Mouse (Mus musculus) cerebellum, adult 18-20 months (tissue): ENCODE measurements around the gene Sgsm1.

Source experiments
- DNase-seq, 2 experiments: peaks; one replicate each; pipeline ENCODE4 v3.0.0; 2021

Gene Sgsm1

DNA sequence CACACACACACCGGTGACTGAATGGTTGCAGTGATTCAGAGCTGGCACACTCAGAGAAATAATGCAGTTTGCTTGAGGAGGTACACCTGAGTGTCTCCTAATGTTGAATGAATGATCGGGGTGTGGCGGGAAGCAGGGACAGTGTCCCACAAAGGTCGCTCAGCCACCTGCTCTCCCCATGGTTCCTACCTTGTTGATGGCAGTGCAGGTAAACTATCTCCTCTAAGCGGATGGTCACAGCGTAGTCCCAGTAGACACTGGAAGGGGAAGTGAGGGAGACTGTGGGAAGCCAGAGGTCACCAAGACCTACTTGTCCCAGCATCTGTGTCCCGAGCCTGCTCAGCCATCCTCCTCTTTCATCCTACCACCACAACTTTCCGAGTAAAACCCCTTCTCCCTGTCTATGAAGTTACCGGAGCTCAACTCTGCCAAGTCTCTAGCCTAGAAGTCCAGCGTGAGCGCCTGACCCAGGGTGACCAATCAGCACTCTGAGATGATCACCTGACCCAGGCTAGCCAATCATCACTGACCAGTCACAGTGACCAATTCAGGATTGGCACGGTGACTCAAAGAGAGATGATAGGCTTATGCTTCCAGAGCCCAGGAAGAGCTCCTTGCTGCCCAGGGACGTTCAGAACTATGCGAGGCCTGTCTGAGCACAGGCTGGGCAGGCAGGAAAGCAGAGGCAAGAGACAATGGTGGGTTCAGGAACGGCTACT is 30.3 kb downstream of the Sgsm1 start:
- peak in 1 of 2 experiments; percentile 67 for DNase-seq

DNA sequence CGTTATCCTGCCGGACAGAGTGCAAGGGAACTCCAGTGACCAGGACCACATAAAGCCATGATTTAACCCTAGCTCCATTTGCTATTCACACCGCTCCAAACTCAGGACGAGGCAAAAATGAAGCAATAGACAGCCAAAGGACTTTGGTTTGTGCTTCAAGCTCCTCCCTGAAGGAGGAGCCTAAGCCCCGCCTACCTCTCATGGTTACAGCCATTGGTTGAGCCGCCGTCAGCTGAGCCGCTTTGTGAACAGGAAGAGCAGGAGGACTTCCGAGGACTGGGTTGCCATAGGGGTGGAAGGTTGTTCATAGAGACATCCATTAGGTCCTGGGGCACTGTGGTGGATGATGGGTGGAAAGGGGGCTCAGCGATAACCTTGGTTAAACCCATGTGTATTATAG is 34.7 kb downstream of the Sgsm1 start:
- DNase-seq: no peak

DNA sequence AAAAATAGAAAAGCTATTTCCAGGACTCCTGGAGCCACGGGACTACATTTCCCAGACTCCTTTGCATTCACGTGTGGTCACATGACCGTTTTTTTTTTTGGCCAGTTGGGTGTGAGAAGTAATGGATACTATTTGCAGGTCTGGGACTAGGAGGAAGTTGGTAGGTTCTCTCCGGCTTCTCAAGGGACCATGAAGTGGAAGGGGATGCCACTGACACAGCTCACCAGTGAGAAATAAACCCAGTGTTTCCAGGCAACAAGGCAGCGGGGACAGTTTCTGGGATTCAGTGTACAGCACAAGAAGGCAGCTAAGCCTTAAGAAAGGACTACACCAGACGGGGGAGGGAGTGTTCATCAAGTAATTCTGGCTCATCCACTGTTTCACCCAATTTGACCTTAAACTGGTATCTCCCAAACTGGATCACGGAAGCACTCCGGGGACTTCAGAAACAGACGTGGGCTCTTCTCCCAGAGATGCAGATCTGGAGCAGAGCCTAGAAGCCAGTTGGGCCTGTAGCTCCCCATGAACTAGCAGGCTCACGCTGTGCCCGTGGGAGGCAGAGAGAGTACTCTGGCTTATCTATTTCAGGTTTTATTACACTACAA is 39.3 kb downstream of the Sgsm1 start:
- DNase-seq: peak; percentile 42 to 49

DNA sequence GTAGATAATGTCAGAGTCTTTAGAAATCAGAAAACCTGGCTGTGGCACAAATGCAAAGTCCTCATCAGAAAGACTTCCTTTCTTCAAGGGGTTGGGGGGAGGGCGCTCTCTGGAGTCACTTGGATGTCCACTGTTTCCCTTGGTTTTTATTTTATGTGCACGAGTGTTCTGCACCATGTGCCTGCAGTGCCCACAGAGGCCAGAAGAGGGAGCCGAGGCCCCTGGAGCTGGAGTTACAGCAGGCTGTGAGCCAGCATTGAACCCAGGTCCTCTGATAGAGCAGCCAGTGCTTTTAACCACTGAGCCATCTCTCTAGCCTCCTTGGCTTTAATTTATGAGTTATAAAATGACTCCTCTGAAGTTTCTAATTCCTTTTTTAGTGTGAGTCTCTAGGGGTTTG is 40.5 kb downstream of the Sgsm1 start:
- DNase-seq: no peak

DNA sequence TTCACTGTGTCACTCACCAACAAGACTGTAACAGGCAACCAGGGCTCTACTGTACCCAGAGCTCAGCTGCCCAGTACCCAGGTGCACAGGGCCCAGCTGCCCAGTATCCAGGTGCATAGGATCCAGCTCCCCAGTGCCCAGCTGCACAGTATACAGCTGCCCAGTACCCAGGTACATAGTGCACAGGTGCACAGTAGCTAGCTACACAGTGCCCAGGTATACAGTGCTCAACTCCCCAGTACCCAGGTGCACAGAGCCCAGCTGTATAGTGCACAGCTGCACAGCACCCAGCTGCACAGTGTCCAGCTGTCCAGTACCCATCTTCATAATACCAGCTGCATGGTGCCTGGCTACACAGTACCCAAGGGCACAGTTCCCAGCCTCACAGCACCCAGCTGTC is 42.3 kb downstream of the Sgsm1 start:
- DNase-seq: no peak

DNA sequence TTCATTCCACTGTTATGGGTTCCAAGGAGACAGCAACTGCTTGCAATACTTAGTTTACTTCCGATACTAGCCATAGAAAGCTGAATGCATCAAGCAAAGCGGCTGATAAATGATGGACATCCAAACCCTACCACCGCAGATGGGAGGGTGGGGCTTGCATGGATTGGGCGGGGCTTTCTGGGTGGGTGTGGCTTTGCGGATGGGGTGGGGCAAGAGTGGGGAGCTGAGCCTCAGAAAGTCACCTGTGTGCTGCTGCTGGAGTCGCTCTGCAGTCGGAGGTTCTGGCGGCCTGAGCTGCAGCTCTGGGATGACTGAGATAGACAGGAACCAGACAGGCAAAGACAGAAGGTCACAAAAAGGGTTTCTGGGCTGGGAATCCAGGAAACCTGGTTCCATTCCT is 44.9 kb downstream of the Sgsm1 start:
- no peak for DNase-seq

DNA sequence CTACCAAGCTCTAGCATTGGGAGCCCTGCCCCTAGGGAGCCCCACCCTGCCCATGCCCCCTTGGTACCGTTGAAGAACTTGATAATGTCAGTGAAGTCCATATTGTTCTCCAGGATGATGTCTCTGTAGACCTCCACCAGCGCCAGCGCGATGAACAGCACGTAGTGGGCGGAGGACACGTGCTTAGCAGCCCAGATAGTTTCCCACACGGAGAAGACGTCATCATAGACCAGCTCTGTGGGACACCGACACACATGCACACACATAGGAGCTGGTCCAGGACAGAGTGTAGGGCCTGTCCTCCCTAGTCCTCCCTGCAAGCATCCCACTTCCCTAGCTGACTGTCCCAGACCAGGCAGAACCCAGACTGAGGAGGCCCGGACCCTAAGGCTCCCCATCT is 59.8 kb downstream of the Sgsm1 start:
- DNase-seq: no peak

DNA sequence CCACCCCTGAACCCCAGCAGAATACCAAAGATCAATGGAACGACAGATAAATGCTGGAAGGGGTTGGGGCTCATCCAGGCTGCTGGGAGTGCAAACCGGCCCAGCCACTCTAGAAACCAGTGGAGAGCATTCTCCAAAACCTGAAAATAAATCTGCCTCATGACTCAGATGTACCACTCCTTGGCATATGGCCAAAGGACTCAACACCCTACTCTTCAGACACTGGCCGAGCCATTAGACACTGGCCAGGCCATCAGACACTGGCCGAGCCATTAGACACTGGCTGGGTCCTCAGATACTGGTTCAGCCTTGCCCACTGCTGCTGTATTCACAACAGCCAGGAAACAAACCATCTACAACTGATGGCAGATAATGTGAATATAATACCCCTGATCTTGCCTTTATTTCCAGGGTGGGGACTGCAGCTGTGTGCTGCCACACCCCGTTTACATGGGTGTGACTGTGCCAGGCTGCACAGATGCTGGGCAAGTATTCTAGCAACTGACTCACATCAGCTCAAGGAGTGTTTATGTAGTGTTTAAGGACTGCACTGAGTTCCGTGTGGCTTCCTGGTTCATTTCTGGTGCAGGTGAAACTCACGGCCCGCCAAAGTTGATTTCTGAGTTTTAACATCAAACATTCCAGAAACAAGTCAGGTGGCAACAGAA is 61.2 kb downstream of the Sgsm1 start:
- DNase-seq: no peak

DNA sequence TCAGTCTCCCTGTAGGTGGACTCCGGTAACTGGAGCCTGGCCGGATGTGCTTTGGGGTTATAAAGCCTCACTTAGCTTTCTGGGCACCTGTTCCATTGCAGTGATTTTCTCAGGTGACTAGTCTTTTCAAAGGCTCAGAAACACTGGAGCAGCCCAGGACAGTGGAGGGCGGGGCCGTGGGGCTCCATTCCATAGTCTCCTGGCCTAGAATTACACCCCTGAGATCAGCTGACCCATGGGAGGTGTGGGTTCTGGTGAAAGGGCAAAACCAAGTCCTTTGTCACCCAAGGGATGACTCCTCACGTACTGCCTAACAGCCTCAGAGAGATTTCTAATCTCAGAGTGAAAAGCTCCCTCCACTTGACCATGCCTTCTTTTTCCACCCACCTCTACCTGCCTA is 80.4 kb downstream of the Sgsm1 start:
- DNase-seq: no peak

DNA sequence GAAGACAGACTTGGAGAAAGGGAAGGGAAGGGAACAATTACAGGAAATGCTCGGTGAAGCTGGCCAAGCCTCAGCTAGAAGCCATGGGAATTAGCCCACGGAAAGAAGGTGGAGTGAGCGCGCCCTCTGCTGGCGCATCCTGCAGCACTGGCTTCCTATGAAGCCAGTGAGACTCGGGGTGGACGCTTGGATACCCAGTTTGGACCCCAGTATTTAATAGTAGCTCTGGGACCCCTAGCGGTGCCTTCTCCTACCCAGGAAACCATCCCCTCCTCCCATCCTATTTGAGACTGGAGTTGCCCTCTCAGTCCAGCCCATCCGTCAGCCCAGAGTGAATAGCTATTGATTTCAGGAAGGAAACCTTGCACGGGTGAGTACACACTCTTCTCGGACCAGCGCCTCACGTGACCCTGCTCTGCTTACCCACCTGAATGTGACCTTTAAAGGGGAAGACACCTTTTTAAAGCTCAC is 83.9 kb downstream of the Sgsm1 start, which contains the start of gene Tmem211:
Tmem211 (plus strand) TSS at position 278 of the 471 bp plus-strand sequence.
- peak; percentile 79 to 88 for DNase-seq

DNA sequence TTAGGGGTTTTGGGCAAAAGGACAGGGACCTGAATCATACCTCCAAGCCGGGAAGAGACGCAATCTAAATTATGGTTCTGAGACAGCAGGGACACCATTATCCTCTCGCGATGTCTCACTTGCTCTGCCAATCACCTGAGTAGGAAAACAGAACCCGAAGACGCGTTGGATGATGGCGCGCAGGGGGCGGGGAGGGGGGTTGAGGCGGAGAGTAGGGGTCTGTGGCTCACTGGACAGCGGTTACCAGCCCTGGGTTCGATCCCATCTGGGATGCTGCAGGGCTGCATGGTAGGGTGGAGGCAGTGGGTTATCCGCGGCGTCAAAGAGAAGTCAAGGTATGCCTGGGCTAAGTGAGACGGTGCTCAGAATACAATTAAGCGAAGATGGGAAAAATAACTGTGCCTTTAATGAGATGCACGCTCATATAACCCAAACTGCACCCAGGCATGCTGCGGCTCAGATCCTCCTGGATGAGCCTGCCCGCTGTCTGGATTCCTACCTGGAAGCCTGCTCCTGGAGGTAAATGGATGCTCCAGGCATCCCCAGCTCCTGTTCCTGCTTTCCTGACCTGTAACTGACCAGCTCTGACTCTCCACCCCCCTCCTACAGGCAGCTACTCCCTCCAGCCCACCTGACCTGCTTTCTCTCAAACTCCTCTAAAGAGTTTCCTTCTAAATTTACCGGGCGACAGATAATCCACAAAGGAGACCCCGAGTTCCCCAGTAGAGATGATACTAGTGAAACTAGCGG is 84.7 kb downstream of the Sgsm1 start:
- no peak for DNase-seq

DNA sequence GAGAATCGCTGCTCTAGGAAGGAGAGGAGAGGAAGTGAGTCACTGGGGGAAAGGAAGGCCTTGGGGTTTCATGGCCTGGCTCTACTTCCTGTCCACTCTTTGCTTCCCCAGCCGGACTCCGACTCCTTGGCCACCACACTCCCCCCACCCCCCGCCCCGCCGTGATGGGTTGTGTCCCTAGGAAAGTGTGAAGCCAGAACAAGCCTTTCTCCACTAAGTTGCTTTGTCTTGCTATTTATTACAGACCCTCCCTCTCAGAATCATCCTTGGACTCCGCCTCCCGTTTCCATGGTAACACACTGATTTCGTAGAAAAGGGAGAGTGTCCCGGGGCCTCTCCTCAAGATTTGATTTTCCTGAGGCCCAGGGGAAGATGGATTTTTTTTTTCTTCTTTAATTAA is 85.3 kb downstream of the Sgsm1 start:
- DNase-seq: no peak

DNA sequence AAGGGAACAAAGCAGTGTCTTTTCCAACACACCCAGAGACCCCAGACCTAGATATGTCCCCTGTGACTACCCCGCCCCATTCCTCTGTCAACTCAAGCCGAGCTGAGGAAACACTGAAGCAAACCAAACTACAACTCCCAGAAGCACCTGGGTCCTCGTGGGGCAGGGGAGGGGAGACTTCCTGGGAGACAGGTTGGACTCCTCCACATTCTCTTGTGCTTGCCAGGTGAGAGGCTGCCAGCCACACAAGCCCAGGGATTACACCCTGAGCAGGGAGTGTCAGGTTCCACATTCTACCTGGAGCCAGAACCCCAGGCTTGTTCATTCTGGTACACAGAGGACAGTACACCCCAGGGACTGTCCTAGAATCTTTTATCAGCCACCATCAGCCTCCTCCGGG is 86.7 kb downstream of the Sgsm1 start:
- no peak for DNase-seq

DNA sequence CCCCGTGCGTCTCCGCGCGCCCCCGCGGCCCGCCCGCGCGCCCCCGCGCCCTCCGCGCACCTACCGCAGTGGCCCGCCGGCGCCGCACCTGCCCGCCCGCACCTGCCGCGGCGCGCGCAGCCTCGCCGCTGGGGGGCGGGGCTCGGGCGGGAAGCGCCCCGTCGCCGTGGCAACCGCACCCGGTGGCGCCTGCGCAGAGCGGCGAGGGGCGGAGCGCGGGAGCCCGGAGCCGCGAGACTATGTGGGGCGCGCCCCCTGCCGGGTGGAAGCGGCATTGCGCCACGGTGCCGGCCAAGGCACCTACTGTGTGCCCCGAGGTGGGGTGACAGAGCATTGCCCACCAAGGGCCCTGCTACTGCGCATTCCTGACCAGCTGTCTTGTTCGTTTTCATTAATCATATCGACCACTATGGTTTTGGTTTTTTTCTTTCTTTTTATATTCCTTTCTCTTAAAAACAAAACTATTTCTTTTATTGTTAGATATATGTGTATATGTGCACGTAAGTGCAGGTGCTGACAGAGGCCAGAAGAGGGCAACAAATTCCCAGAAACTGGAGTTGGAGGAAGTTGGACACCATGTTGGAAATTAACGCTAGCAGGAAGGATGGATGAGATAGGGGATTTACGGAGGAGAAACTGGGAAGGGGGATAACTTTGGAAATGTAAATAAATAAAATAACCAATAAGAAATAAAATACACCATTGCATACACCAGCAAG is 89.3 kb downstream of the Sgsm1 start, which contains the start of gene 2900026A02Rik:
2900026A02Rik (minus strand) TSS at position 90 of the 719 bp plus-strand sequence.
- peak; percentile 25 to 52 for DNase-seq

DNA sequence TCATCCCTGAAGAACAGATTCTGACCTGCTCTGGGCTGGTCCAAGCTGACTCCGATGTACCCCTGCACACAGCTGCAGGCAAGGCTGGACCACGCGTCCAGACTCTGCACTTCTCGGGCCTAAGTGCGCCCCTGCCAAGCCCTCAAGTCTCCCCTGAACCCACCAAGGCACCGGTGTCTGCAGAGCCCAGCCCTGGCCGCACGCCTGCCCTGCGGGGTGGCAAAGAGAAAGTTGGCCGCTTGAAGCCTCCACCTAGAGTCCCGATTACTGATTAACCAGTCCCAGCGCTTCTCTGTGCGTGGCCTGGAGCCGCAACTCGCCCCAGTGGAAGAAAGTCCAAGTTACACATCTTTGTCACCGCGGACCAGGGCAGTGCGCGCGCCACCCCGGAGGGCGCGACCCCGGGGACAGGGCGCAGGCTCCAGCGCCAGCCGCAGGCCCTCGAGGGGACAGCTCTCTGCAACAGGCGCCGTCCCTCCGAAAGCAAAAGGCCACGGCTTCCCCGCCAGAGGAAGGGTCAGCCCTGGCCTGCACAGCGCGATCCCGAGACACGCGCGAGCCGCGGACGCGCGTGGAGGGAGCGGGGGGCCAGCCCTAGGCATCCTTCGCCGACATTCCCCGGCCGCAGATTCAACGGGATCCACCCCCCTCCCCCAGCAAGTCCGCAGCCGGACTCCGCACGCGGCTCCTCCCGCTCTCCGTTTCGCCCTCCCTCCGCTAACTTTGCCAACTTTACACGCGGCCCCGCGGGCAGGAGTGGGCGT is 90.0 kb downstream of the Sgsm1 start:
- no peak for DNase-seq

DNA sequence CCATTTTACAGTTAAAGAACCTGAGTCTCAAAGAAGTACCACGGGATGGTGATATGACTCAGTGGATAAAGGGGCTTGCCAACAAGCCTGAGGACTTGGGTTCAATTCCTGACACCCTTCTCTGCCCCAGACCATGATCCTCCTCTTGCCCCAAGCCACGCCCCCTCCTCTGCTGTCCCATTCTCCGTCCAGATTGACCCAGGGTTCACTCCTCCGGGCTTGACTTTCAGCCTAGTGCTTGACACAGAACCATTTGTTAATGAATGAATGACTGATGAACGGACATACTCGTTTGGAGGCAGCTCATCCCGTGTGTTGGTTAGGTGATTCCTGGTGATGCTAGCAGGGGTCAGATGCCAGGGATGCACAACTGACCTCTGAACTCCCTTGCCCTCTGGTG is 90.7 kb downstream of the Sgsm1 start:
- no peak for DNase-seq

DNA sequence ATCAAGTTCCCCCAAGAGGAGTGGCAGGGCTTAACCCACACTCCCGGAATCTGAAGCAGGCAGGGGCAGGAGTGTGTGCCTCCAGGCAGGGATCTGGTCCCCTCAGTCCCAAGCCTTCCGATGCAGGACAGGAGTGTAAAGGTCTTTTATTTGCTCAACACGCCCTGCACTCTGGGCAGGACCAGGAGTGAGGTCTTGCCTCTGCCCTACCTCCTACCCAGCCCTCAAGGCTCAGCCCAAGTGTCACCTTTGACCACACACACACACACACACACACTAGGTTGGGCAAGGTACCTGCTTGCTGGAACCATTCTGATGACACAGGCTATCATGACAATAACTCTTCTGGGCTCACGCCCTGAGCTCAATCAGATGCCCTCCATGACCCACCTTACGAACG is 91.1 kb downstream of the Sgsm1 start:
- DNase-seq: no peak

DNA sequence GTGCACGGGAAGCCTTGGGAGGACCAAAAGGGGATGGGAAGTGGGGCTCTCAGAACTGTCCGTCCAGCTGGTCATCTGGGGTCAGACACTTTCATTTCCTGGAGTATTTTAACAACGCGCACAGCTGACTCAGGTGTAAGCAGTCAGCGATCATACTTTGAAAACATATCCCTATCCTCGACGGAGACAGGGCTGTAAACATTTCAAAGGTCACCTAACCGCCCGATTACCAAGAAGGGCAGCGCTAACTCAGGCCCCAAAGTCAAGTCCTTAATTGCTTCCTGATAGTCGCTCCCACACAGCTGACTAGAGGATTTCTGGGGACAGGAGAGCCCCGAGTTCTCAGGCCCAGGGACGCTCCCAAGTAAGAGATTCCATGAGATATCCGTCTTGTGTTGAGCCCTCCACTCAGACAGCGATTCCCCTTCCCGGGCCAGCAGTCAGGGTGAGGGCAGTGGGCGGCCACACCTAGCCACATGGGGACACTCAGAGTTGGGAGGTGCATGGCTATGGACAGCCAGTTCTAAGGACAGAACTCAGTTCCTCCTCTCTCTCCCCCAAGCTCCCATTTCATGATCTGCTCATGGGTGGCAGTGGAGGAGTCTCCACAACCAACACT is 91.9 kb downstream of the Sgsm1 start:
- DNase-seq: no peak

DNA sequence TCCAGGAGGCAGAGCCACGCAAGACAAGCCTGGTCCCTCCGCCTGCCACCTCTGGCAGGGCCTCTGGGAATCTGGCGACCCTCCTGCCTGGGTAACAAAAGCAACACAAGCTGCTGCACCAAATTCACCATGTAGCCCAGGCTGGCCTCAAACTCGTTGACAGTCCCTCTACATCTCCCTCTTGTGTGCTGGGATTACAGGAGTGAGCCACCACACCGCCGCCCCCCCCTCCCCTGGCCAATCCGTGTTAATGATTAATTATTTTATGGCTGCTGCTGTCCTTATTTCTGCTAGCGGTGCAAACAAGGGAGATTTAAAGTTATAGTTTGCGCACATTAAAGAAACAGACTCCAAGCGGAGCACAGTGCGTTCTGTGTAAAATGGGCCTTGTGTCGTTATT is 93.5 kb downstream of the Sgsm1 start:
- DNase-seq: no peak

DNA sequence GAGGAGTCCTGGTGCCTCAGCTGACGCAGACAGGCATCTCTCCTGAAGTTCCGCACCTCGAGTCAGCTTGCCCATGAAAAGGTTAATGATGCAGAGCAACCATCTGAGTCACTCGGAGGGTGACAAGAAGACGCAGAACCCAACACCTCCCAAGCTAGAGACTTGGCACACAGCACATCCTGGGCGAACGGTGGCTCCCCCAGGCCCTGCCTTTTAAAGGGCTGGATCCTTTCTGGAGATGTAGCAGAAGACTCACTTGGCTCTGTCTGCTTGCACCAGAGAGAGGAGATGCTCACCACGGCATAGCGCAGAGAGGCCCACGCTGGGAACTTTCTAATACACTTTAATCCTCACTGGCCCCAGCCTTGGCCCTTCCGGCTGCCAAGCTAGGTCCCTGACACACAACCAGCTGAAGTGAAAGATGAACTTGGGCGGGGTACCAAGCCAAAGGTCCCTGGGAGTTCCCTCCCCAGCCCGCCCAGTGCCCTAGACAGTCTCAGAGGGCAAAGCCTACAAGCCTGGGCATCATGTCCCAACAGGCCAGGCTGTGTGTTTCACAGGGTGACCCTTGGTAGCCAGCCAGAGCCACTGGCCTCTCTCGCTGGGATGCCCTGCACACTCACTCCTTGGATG is 94.1 kb downstream of the Sgsm1 start:
- DNase-seq: no peak

DNA sequence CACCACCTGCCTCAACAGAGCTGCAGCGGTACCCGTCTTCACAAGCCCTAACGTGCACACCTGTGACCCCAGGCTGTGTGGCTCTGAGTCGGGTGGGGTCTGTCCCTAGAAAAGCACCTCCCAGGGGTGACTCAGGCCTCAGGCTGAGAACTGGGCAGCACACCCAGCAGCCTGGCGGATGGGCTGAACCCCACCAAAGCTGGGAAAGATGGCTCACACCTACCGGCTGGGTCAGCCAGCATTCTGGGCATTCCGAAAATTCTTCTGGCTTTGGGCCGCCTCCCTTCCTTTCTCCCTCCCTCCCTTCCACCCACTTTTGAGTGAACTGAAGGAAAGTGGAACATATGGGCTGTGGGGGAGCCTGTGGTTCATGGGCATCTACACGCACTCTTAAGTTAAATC is 95.0 kb downstream of the Sgsm1 start:
- DNase-seq: no peak
